Mouse (Mus musculus) G1E (cell line): ENCODE results near the gene Eef2kmt. TPM values are rescaled to one million over a fixed set of nuclear protein-coding genes. Genes with fewer than 3 reads are reported as not detected.

Source experiments
- ATAC-seq: 2 replicates; pipeline ENCODE4 v1.8.0; 2016; ENCODE audit warnings: mild to moderate bottlenecking; ENCODE audit not compliant: insufficient number of reproducible peaks, poor library complexity, low FRiP score, severe bottlenecking; ENCODE audit errors: extremely low read depth
- DNase-seq: peaks from one replicate; pipeline ENCODE4 v3.0.0; 2012; ENCODE audit warnings: low spot score
- H3K27me3 ChIP-seq: 2 replicates; pipeline ENCODE4 v1.6.1; 2012; ENCODE audit warnings: mild to moderate bottlenecking, low read length, inconsistent platforms; ENCODE audit not compliant: insufficient read depth
- H3K36me3 ChIP-seq: replicated peaks from 2 replicates; pipeline ENCODE3; 2012; ENCODE audit warnings: mild to moderate bottlenecking, inconsistent platforms
- H3K4me1 ChIP-seq: 2 replicates; pipeline ENCODE4 v1.6.1; 2012; ENCODE audit warnings: low read depth, low read length, inconsistent platforms, mixed read lengths; ENCODE audit not compliant: insufficient read depth
- H3K4me3 ChIP-seq: 2 replicates; pipeline ENCODE4 v1.5.1; 2012; ENCODE audit warnings: low read depth, mild to moderate bottlenecking, inconsistent platforms, low read length, moderate library complexity, mixed read lengths
- H3K9me3 ChIP-seq: replicated peaks from 2 replicates; pipeline ENCODE4 v1.6.1; 2012; ENCODE audit warnings: inconsistent platforms
- CTCF ChIP-seq: IDR thresholded peaks from 2 replicates; pipeline ENCODE4 v1.5.1; 2012; ENCODE audit warnings: low read depth, low read length, inconsistent platforms, mixed read lengths
- GATA1 ChIP-seq: IDR thresholded peaks from 2 replicates; pipeline ENCODE4 v1.6.1; 2012; ENCODE audit warnings: borderline replicate concordance, low read length, inconsistent platforms, mixed read lengths
- GATA2 ChIP-seq: IDR thresholded peaks from 2 replicates; pipeline ENCODE4 v1.6.1; 2012; ENCODE audit warnings: low read depth, low read length, inconsistent platforms, borderline replicate concordance
- POLR2AphosphoS5 ChIP-seq: IDR thresholded peaks from 2 replicates; pipeline ENCODE4 v1.6.1; 2012; ENCODE audit warnings: low read depth, low read length, inconsistent platforms; ENCODE audit not compliant: insufficient replicate concordance
- TAL1 ChIP-seq: conservative IDR thresholded peaks from 2 replicates; pipeline ENCODE4 v1.6.1; 2012; ENCODE audit warnings: low read depth, low read length, inconsistent platforms, mixed read lengths
- polyA plus RNA-seq: library from polyadenylated mRNA; stranded (reverse); fragments of >175 nt; gene quantifications from 2 replicates; pipeline ENCODE4 v1.2.3, GENCODE M21; 2012
- total RNA-seq, 2 experiments: library from RNA; stranded (forward) in 1 of 2; stranded (reverse) in 1 of 2; fragments of 200-1000 nt in 1 of 2; fragments of >200 nt in 1 of 2; fragmentation: Nextera tagmentation in 1 of 2; gene quantifications; 2 replicates each; pipeline ENCODE4 v1.2.3; 2014 to 2017

Gene Eef2kmt
- total and polyA plus RNA-seq, 3 experiments: 2.7 to 29.9 (median 20.3) TPM

DNA sequence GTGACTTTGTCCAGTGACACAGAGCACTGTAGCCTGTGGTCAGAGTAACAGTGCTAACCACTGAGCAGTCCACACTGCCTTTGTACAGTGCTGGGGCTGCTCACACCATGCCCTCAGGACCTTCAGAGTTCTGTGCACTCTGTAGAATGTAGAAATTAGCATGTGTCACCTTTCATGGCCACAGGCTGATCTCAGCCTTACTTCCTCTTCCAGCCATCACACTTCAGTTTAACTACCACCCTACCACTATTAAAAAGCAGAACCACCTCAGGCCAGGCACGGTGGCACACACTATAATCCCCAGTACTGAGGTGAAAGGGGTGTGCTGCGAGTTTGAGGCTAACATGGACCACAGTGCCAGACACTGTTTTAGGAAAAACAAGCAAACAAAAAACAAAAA is 45.4 kb downstream of the Eef2kmt start:
- ATAC-seq: 0 out of 2 replicates have a peak, but pooled peaks have one; percentile 52
- TF ChIP-seq GATA2: no peak
- TF ChIP-seq TAL1: no peak
- no peak for TF ChIP-seq CTCF
- TF ChIP-seq GATA1: no peak
- TF ChIP-seq POLR2AphosphoS5: no peak

GRCm38 (mm10) chr16:5206051-5206450 is 49.7 kb downstream of the Eef2kmt start:
- Histone ChIP-seq H3K27me3 (peaks cover 5% of the 10 kb centered on the region; the same call in 1 of the 2 replicates), H3K9me3 (no peaks in the 10 kb centered on the region), H3K4me1 (peaks cover 26% of the 10 kb centered on the region), H3K36me3 (peaks cover 26% of the 10 kb centered on the region), H3K4me3 (no peak overlapping the region)
- DNase-seq: no peak
- TF ChIP-seq CTCF (no peak), TAL1 (no peak), GATA2 (no peak), GATA1 (no peak), POLR2AphosphoS5 (no peak)
- ATAC-seq: no peak

More for the DNA sequence above, 45.4 kb downstream of the Eef2kmt start:
- Histone ChIP-seq H3K27me3 (peaks cover 9% of the 10 kb centered on the region), H3K9me3 (no peaks in the 10 kb centered on the region), H3K36me3 (peaks cover 4% of the 10 kb centered on the region), H3K4me1 (peaks cover 5% of the 10 kb centered on the region), H3K4me3 (no peak overlapping the region)
- DNase-seq: no peak

- H3K4me3 ChIP-seq: no peak overlapping the region
- DNase-seq (no peak), ATAC-seq (no peak)
- peaks cover 26% of the 10 kb centered on the region for H3K4me1 ChIP-seq
- TF ChIP-seq GATA2 (no peak), TAL1 (no peak), CTCF (no peak), GATA1 (no peak), POLR2AphosphoS5 (no peak)
- peaks cover 5% of the 10 kb centered on the region; the same call in 1 of the 2 replicates for H3K27me3 ChIP-seq
- H3K9me3 ChIP-seq: no peaks in the 10 kb centered on the region
- H3K36me3 ChIP-seq: peaks cover 32% of the 10 kb centered on the region
These were observed 50.3 kb downstream of the Eef2kmt start for GRCm38 (mm10) chr16:5205431-5205970.

GRCm38 (mm10) chr16:5203668-5204433 is 51.9 kb downstream of the Eef2kmt start, which contains the start of gene Nagpa:
Gene Nagpa (minus strand): TSS chr16:5204012.
- peaks cover 48% of the 10 kb centered on the region for H3K36me3 ChIP-seq
- ATAC-seq: peak; percentile 71
- no peaks in the 10 kb centered on the region for H3K9me3 ChIP-seq
- peak within 1 kb of the TSS; percentile 97 for H3K4me3 ChIP-seq
- H3K4me1 ChIP-seq: peaks cover 21% of the 10 kb centered on the region
- TF ChIP-seq TAL1: no peak
- TF ChIP-seq POLR2AphosphoS5: no peak
- no peak for TF ChIP-seq CTCF
- no peak for TF ChIP-seq GATA2
- TF ChIP-seq GATA1: no peak
- DNase-seq: peak; percentile 91
- H3K27me3 ChIP-seq: no peaks in the 10 kb centered on the region

GRCm38 (mm10) chr16:5203200-5203599 is 52.6 kb downstream of the Eef2kmt start:
- H3K27me3 ChIP-seq: no peaks in the 10 kb centered on the region
- TF ChIP-seq CTCF (no peak), TAL1 (no peak), POLR2AphosphoS5 (no peak), GATA2 (no peak), GATA1 (no peak)
- peak overlapping the region; percentile 97 for H3K4me3 ChIP-seq
- ATAC-seq: no peak
- H3K36me3 ChIP-seq: peaks cover 55% of the 10 kb centered on the region
- peak; percentile 48 for DNase-seq
- H3K4me1 ChIP-seq: peaks cover 21% of the 10 kb centered on the region
- H3K9me3 ChIP-seq: no peaks in the 10 kb centered on the region

DNA sequence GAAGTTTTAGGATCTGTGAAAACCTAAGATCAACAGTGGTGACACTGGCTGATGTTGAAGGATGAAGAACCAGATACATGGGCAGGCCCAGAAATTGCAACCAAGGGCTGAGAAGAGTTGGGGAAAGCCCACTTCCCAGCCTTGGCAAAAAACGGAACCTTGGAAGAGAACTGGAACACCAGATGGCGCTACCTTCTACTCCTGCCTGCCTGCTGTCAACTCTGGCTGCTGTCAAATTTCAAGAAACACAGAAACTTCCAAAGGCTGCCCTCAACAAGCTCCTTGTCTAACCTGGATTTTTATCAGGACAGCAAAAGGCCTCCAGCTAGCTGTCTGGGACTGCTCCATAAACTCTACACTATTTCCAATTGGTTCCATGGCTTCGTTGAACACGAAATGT is 53.1 kb downstream of the Eef2kmt start:
- peaks cover 21% of the 10 kb centered on the region for H3K4me1 ChIP-seq

More for the DNA sequence above, 53.1 kb downstream of the Eef2kmt start:
- ATAC-seq (no peak; the same call in 1 of the 2 replicates), DNase-seq (peak; percentile 71)
- Histone ChIP-seq H3K36me3 (peaks cover 60% of the 10 kb centered on the region), H3K4me3 (peak overlapping the region; percentile 97), H3K27me3 (no peaks in the 10 kb centered on the region), H3K9me3 (no peaks in the 10 kb centered on the region)
- no peak for TF ChIP-seq POLR2AphosphoS5
- no peak for TF ChIP-seq CTCF
- TF ChIP-seq GATA1: no peak
- no peak for TF ChIP-seq GATA2
- TF ChIP-seq TAL1: no peak
